Mouse (Mus musculus): ENCODE results near the gene Mtcl1. TPM values are rescaled to one million over a fixed set of nuclear protein-coding genes. Genes with fewer than 3 reads are reported as not detected.

Mtcl1 gene
- polyA plus RNA-seq, 1 experiment from 2014 or later = 0.83 TPM

- Histone ChIP-seq H3K9ac (no peak overlapping the region), H3K4me1 (replicated peaks) (peaks cover 26% of the 10 kb centered on the region), H3K9me3 (replicated peaks) (no peaks in the 10 kb centered on the region), H3K4me3 (peak overlapping the region; percentile 2; the same call in 1 of the 2 replicates), H3K27ac (peak overlapping the region; percentile 55), H3K36me3 (no peaks in the 10 kb centered on the region), H3K4me2 (peak overlapping the region; percentile 48), H3K27me3 (no peaks in the 10 kb centered on the region)
- 38% methylated on average over 7 of the region's 7 CpGs for WGBS
- no peak for ATAC-seq (replicated peaks; ENCODE audit: insufficient number of reproducible peaks, insufficient read depth, low FRiP score, low read depth)
These were observed 43.9 kb downstream of the Mtcl1 start for GRCm38 (mm10) chr17:66405601-66406000.

- H3K36me3 ChIP-seq = no peaks in the 10 kb centered on the region
- peaks cover 26% of the 10 kb centered on the region for H3K4me1 ChIP-seq (replicated peaks)
- H3K9me3 ChIP-seq (replicated peaks) = no peaks in the 10 kb centered on the region
- H3K4me3 ChIP-seq = peak overlapping the region; percentile 2; the same call in 1 of the 2 replicates
- peak overlapping the region; percentile 48 for H3K4me2 ChIP-seq
- peak overlapping the region; percentile 55 for H3K27ac ChIP-seq
- H3K27me3 ChIP-seq = no peaks in the 10 kb centered on the region
- WGBS = 16% methylated on average over 10 of the region's 10 CpGs
- ATAC-seq (replicated peaks; ENCODE audit: insufficient number of reproducible peaks, insufficient read depth, low FRiP score, low read depth) = peak; percentile 45; the same call in 1 of the 2 replicates
- H3K9ac ChIP-seq = no peak overlapping the region
These were observed 44.5 kb downstream of the Mtcl1 start for GRCm38 (mm10) chr17:66404883-66405590.

GRCm38 (mm10) chr17:66402791-66403470, 46.6 kb downstream of the Mtcl1 start:
- no peaks in the 10 kb centered on the region for H3K27me3 ChIP-seq
- no peak overlapping the region for H3K4me3 ChIP-seq
- no peaks in the 10 kb centered on the region for H3K9me3 ChIP-seq (replicated peaks)
- peaks cover 26% of the 10 kb centered on the region for H3K4me1 ChIP-seq (replicated peaks)
- H3K36me3 ChIP-seq = no peaks in the 10 kb centered on the region
- no peak overlapping the region for H3K4me2 ChIP-seq
- WGBS = 10% methylated on average over 6 of the region's 6 CpGs
- H3K27ac ChIP-seq = no peak overlapping the region
- no peak overlapping the region for H3K9ac ChIP-seq
- no peak for ATAC-seq (replicated peaks; ENCODE audit: insufficient number of reproducible peaks, insufficient read depth, low FRiP score, low read depth)

GRCm38 (mm10) chr17:66401596-66402265, 47.8 kb downstream of the Mtcl1 start:
- H3K27ac ChIP-seq = no peak overlapping the region
- no peak overlapping the region for H3K4me3 ChIP-seq
- H3K27me3 ChIP-seq = no peaks in the 10 kb centered on the region
- H3K9me3 ChIP-seq (replicated peaks) = no peaks in the 10 kb centered on the region
- no peak overlapping the region for H3K4me2 ChIP-seq
- no peaks in the 10 kb centered on the region for H3K36me3 ChIP-seq
- ATAC-seq (replicated peaks; ENCODE audit: insufficient number of reproducible peaks, insufficient read depth, low FRiP score, low read depth) = no peak
- WGBS = 58% methylated on average over 9 of the region's 9 CpGs
- H3K4me1 ChIP-seq (replicated peaks) = peaks cover 26% of the 10 kb centered on the region
- no peak overlapping the region for H3K9ac ChIP-seq

GRCm38 (mm10) chr17:66399780-66400179, 49.8 kb downstream of the Mtcl1 start:
- WGBS = 86% methylated on average over 4 of the region's 4 CpGs

GRCm38 (mm10) chr17:66394571-66394970, 55.0 kb downstream of the Mtcl1 start:
- no peak overlapping the region for H3K27ac ChIP-seq
- 36% methylated on average over 9 of the region's 9 CpGs for WGBS
- H3K27me3 ChIP-seq = no peaks in the 10 kb centered on the region
- no peak overlapping the region for H3K9ac ChIP-seq
- H3K36me3 ChIP-seq = no peaks in the 10 kb centered on the region
- no peaks in the 10 kb centered on the region for H3K4me1 ChIP-seq (replicated peaks)
- no peak overlapping the region for H3K4me2 ChIP-seq
- H3K9me3 ChIP-seq (replicated peaks) = no peaks in the 10 kb centered on the region
- no peak for ATAC-seq (replicated peaks; ENCODE audit: insufficient number of reproducible peaks, insufficient read depth, low FRiP score, low read depth)
- H3K4me3 ChIP-seq = no peak overlapping the region

More at GRCm38 (mm10) chr17:66399780-66400179, 49.8 kb downstream of the Mtcl1 start:
- Histone ChIP-seq H3K27ac (no peak overlapping the region), H3K9ac (no peak overlapping the region), H3K4me3 (no peak overlapping the region), H3K27me3 (no peaks in the 10 kb centered on the region), H3K4me1 (replicated peaks) (peaks cover 14% of the 10 kb centered on the region), H3K4me2 (no peak overlapping the region), H3K9me3 (replicated peaks) (no peaks in the 10 kb centered on the region), H3K36me3 (no peaks in the 10 kb centered on the region)
- no peak for ATAC-seq (replicated peaks; ENCODE audit: insufficient number of reproducible peaks, insufficient read depth, low FRiP score, low read depth)

GRCm38 (mm10) chr17:66388307-66388706, 61.2 kb downstream of the Mtcl1 start:
- Histone ChIP-seq H3K27ac (no peak overlapping the region), H3K36me3 (no peaks in the 10 kb centered on the region), H3K4me1 (replicated peaks) (no peaks in the 10 kb centered on the region), H3K9me3 (replicated peaks) (no peaks in the 10 kb centered on the region), H3K4me3 (no peak overlapping the region), H3K9ac (no peak overlapping the region), H3K4me2 (no peak overlapping the region), H3K27me3 (no peaks in the 10 kb centered on the region)
- 76% methylated on average over 4 of the region's 4 CpGs for WGBS
- ATAC-seq (replicated peaks; ENCODE audit: insufficient number of reproducible peaks, insufficient read depth, low FRiP score, low read depth) = no peak

- no peak overlapping the region for H3K4me2 ChIP-seq
- no peak for ATAC-seq (replicated peaks; ENCODE audit: insufficient number of reproducible peaks, insufficient read depth, low FRiP score, low read depth)
- no peaks in the 10 kb centered on the region for H3K4me1 ChIP-seq (replicated peaks)
- no peaks in the 10 kb centered on the region for H3K9me3 ChIP-seq (replicated peaks)
- no peak overlapping the region for H3K4me3 ChIP-seq
- H3K36me3 ChIP-seq = no peaks in the 10 kb centered on the region
- WGBS = 70% methylated on average over 6 of the region's 6 CpGs
- no peaks in the 10 kb centered on the region for H3K27me3 ChIP-seq
- no peak overlapping the region for H3K9ac ChIP-seq
- H3K27ac ChIP-seq = no peak overlapping the region
These were observed 68.2 kb downstream of the Mtcl1 start for GRCm38 (mm10) chr17:66381338-66381737.

- no peak for ATAC-seq (replicated peaks; ENCODE audit: insufficient number of reproducible peaks, insufficient read depth, low FRiP score, low read depth)
- no peak overlapping the region for H3K4me3 ChIP-seq
- H3K27ac ChIP-seq = no peak overlapping the region
- H3K4me1 ChIP-seq (replicated peaks) = 0 out of 2 replicates have a peak, but pooled peaks cover 2% of the 10 kb centered on the region
- no peak overlapping the region for H3K4me2 ChIP-seq
- no peak overlapping the region for H3K9ac ChIP-seq
- WGBS = 89% methylated on average over 22 of the region's 22 CpGs
- no peaks in the 10 kb centered on the region for H3K9me3 ChIP-seq (replicated peaks)
- H3K27me3 ChIP-seq = no peaks in the 10 kb centered on the region
- no peaks in the 10 kb centered on the region for H3K36me3 ChIP-seq
These were observed 69.4 kb downstream of the Mtcl1 start for GRCm38 (mm10) chr17:66379900-66380857.

- ATAC-seq (replicated peaks; ENCODE audit: insufficient number of reproducible peaks, insufficient read depth, low FRiP score, low read depth) = no peak
- Histone ChIP-seq H3K9ac (no peak overlapping the region), H3K27me3 (no peaks in the 10 kb centered on the region), H3K27ac (no peak overlapping the region), H3K4me2 (no peak overlapping the region), H3K36me3 (no peaks in the 10 kb centered on the region), H3K9me3 (replicated peaks) (no peaks in the 10 kb centered on the region), H3K4me1 (replicated peaks) (peaks cover 10% of the 10 kb centered on the region), H3K4me3 (no peak overlapping the region)
- 90% methylated on average over 24 of the region's 24 CpGs for WGBS
These were observed 70.2 kb downstream of the Mtcl1 start for GRCm38 (mm10) chr17:66379308-66379707.
